Mouse (Mus musculus): ENCODE results near the gene Tmem94.

Gene Tmem94

DNA sequence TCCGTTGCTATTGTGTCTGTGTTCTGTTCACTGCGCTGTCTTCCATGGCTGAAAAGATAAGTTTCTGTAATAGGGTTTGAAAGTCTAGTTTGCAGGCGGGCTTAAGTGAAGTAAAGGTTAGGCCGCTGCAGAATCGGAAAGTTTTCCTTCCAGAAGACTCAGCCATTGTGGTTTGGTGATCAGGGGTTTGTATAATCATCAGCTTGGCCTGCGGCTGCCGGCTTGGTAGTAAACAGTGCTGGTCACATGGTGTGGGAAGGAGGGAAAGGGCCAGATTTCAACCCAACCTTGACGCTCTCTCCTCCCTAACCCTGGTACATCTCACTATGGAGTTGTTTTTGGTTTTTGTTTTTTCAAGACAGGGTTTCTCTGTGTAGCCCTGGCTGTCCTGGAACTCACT lies 1.7 kb downstream of the Tmem94 start:
- DNase-seq, result no peak

DNA sequence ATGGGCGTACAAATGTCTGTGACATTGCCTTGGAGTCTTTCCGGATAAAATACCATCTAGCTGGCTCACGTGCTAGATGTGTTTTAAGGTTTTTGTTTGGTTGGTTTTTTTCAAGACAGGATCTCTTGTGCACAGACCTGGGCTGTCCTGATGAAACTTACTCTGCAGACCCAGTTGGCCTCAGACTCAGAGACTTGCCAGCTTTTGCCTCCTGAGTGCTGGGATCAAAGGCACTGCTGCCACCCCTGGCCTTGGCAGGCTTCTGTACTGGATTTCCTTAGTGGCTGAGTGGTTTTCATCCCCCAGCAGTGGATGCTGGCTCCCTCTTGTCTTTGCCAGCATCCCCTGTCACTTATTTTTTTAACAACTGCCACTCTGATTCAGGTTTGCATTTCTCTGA lies 3.7 kb downstream of the Tmem94 start:
- DNase-seq, result no peak

DNA sequence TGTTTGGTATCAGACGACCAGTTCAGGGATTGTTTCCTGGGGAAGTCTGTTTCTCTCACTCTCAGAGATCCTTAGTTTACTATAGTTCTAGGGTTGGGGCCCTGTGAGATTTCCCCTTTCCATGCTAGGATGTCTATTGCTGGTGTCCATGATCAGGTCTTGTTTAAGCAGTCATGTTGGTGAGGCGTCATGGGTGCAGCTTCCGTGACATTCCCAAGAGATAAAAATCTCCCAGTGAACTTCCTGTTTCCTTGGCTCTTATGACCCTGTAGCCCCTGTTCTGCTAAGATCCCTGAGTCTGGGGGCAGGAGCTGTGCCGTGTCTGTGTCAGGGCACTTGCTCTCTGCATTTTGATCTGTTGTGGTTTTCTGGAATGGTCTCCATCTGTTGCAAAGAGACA lies 9.4 kb downstream of the Tmem94 start:
- DNase-seq, result no peak

DNA sequence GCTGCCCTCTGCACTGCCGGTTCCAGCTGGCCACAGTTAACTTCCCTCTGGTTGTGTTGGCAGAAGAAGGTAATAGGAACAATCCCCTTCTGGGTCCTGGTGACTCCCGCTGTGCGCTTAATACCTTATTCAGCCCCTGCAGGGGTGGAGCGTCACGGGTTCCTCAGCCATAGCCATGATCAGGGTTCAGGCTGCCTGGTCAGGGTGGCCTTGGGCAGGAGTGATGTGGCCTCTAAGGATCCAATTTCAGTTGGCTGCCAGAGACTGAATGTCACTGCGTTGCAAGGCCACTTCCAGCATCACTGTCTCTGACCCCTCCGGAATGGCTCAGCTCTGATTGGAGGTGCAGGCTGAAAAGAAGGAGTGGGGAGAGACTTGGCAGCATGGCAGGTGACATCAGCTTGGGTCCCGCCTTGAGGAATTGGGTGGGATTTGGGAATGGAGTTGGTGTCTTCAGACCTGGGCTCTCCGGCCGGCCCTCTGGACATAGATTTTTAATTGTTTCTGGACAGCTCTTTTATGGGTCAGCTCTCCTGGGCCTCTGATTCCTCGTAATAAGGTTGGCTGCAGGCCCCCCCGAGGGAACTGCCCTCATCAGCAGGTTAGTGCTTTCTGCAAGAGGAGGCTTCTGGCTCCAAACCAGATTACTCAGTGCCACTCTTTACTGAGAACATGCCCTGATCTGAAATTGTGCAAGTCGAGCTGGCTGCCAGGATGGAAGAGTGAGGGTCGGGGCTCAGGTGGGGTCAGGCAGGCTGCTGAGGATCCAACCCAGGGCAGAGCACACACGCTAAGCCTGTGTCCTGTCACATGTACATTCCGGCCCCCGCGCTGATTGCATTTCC lies 10.8 kb downstream of the Tmem94 start:
- peak; percentile 39 for DNase-seq

DNA sequence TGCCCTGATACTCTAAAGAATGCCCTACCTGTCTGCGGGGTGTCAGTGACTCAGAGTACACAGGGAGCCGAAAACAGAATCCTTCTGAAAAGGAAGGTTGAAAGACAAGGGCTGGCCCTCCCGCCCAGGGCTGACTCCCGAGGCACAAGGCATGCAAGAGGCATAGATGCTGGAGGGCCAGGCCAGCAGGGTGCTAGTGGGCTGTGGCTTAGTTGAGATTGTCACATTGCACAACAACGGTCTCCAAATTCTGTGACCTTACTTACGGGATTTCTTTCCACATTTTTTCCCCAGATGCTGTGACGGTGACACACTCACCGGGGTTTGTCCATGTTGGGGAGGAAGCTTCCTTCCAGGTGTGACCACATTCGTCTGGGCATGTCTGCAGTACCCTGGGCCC lies 11.7 kb downstream of the Tmem94 start:
- no peak for DNase-seq

DNA sequence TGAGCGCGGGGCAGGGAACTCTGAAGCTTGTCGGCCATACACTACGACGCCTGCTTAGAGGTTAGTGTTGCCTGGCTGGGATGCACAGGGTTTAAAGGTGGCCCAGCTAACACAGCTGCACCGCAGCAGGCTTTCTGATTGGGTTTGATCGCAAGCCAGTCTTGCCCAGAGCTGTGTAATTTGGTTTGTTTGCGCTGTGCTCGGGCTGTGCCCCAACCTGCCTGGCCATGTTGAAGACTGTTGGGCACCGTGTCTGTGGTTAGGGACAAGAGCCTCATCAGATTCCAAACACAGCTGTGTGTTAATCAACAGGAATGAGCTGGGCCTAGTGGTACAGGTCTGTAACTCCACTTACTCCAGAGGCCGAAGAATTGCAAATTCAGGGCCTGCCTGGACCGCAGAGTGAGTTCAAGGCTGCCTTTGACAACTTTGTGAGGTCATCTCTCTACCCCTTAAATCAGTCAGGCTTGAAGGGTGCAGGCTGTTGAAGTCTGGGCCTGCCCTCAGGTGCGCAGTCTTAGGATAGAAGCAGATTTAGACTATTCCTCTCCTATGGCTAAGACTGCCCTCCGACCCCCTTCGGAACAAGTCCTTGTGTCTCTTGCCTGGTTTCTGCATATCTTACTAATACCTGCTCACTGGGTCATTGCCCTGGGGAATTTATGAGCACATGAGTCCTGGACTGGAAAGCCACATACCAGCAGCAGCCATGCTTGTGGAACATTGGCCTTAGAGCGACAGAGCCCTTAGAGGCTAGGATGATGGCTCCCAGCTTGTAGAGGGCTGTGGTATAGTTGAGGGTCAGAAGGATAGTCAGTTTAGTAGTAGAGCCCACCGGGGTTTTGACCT lies 12.5 kb downstream of the Tmem94 start:
- no peak for DNase-seq

DNA sequence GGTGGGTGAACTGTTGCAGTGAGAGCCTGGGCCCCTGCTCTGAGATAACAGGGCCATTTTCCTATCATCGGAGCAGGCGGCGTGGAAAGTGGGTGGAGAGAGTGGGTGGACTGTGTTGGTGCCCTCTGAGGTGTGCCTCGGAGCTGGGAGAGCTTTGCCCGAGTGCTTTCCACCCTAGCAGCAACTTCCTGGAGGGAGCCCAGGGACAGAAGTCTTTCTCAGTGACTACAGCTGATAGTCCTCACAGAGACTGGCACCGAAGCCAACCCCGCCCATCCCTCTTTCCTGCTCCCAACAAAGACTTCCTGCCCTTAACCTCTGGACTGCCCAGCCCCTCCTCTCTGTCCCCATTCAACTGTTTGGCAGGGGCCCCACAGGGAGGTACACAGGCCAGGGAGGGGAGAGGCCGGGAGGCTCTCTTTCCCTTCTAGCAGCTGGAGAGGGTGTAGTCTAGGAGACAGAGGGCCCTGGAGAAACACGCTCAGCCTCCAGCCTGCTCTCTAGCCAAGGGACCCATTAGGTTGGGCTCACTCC lies 13.9 kb downstream of the Tmem94 start:
- DNase-seq, result peak; percentile 93

DNA sequence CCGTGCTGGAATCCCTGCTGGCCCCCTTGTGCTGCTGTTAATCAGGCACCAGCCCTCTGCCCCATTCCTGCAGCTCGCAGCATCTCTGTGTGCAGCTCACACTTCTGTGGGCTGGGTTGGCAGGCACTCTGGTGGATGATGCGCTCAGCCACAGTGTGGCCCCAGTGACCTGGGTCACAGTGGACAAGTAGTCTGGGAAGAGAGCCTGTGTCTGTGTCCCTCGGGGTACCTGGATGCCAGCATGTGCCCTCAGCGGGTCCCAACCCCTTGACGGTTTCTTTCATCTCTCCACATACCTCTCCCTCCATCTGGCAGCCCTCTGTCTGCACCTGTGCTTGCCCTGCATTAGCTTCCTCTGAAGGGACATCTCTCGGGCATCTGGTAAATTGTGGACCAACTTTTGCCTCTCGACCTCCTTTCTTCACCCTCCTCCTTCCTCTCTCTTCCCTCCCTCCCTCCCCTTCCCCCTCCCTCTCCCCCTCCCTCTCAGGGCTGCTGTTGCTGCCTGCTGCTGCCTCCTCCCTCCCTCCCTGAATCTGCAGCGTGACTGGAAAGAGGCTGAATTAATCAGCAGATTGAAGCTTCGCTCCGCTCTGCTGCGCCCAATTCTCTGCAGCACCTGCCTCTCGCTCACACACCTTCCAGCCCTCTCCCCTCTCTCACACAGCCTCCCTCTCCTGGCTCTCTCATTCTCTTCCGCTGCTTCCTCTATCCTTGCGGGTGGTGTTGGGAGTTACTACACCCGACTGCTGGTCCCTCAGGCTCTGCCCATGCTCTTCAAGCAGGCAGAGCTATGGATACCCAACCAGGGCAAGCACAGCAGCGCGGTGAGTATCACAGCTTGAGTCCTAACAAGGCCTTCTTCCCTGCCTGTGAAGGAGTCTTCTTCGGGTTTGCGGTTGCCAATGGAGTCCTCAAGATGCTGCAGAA lies 15.2 kb downstream of the Tmem94 start:
- no peak for DNase-seq

DNA sequence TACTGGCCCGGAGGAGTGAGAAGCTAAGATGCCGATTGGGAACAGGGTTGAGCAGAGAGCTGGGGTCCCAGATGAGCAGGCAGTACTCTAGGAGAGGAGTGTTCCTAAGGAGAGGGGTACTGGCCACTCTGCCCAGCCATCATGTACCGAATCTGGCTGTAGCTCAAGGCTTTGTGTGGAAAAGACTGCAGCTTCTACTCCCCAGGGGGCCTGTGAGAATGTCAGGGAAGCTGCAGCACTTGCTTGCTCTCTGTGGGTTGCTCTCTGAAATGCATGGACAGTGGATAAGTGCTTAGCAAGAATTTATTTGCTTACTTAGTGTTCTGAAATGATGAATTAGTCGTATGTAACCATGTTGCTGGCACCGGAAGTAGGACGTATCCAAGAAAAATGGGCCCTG lies 21.2 kb downstream of the Tmem94 start:
- DNase-seq, result no peak

DNA sequence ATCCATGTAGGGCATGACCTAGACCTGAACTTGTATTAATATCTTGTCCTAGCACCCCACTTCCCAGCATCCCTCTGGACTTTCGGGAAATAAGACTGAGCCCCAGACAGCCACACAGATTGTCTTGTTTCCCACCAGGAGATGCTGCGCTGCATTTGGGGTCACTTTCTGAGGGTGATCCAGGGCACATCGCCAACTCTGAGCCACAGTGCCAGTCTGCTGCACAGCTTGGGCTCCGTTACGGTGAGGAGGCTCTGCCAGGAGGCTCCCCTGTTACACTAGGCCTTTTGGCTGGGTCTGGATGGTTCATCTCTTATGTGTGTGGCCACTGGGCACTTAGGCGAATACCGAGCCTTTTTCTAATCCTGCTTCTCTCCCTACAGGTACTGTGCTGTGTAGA lies 24.6 kb downstream of the Tmem94 start:
- DNase-seq, result no peak

DNA sequence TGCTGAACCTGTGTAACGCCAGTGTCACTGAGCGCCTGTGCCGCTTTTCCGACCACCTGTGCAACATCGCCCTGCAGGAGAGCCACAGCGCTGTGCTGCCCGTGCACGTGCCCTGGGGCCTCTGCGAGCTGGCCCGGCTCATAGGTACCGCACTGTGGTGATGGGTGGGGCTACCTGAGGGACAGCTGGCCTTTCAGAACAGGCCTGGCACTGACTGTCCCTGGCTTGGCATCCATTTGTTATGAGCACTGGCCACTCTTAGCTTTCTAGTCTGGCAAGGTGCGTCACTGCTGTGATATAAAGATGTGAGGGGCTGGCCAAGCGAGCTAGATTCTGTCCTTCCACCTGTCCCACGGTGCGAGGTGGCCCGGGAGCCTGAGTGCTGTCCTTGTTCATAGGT lies 26.7 kb downstream of the Tmem94 start:
- no peak for DNase-seq

DNA sequence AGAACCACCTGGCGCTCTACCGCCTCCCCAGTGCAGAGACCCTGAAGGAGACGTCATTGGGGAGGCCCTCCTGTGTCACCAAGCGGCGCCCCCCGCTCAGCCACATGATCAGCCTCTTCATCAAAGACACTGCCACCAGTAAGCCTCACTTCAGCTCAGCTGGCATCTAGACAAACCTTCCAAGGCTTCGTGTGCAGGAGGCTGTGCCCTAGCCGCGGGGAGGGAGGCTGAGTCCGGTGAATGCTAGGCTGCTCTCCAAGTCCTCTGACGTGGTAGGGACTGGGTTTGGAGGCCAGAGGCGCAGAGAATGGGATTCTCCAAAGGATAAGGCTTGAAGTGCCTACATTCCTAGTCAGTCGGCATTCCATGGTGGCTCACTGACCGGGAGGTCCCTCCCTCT lies 27.1 kb downstream of the Tmem94 start:
- no peak for DNase-seq

DNA sequence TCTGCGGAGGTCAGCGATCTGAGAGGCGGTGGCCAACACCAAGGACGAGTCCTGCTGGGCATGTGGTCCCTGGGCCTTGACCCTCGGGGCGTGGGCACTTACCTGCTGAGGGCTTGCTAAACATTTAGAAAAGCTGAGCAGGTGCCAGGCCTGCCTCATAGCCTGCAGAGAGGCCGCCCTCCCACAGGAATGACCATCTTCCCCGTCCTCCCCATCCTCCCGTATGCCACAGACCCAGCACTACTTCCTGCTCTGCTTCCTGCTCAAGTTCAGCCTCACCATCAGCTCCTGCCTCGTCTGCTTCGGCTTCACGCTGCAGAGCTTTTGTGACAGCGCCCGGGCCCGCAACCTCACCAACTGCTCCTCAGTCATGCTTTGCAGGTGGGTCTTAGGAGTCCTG lies 31.7 kb downstream of the Tmem94 start:
- no peak for DNase-seq

DNA sequence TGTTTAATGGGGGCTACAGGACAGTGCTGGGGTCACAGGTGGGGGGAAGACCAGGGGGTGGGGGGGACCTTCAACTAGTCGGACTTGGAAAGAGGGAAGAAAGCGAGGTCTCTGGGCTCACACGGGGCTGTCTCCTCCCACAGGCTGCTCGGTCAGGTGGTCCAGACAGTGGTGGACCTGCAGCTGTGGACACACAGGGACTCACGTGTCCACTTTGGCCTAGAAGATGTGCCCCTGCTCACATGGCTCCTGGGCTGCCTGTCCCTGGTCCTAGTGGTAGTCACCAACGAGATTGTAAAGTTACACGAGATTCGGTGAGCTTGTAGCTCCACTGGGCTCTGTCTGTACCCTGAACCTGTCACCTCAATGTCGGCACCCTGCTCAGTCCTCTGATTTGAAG lies 32.4 kb downstream of the Tmem94 start:
- no peak for DNase-seq

DNA sequence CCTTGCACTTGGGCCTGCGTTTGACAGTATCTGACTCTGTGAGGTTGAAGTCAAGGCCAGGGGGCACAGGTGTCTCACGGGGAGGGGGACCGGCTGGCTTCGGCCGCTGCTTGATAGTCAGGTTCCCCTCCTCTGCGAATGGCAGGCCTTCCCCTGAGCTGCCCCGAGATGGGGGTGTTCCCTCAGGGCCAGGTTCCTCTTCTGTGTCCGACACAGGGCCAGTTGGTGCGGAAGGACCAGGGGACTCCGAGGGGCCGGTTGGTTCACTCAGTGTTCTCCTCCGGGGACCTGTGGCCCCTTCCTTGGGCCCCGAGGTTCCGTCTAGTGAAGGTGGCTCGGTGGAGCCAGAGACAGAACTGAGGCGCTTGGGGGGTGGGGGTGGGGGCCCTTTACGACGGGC lies 35.7 kb downstream of the Tmem94 start:
- DNase-seq, result no peak

DNA sequence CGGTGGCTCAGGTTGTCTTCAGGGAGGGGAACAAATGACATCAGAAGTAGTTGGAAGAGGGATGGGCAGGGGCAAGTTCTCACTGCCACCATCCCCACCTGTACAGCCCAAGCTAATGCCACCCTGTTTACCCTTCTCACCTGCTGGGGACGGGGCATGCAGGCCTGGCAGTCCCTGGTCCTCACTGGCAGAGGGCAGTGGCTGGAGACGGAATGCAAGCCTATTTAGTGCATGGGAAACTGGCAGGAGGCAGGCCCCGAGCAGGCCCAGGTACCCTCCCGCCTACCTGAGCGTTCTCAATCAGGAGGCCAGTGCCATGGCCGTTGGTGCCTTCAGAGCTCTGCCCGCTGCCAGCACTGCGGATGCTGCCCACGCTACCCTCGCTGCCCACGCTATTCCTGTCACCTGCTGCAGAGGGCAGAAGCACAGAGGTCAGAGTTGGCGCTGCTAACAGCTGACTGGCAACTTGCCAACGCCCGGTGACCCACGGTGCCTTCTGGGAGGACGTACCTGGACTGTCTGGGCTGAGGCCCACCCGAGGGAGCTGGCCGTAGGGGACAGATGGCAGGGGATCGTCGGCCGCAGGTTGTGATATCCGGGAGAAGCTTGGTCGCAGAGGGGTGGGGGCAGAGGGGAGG lies 38.0 kb downstream of the Tmem94 start:
- no peak for DNase-seq

DNA sequence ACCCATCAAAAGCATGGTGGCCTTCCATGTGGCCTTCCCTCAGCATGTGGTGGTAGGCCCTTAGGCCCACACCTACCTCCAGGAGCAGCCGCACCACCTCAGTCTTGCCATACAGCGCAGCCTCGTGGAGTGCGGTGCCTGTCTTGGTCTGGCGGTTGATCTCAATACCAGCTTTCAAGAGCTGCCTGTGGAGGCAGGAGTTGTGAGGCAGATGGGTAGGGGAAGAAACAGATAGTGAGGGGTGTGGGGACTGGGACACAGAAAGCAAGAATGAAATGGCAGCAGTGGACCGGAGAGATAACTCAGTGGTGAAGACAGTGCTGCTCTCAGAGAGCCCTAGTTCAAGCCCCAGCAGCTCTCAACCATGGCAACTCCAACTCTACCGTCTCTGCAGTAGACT lies 39.8 kb downstream of the Tmem94 start:
- no peak for DNase-seq

DNA sequence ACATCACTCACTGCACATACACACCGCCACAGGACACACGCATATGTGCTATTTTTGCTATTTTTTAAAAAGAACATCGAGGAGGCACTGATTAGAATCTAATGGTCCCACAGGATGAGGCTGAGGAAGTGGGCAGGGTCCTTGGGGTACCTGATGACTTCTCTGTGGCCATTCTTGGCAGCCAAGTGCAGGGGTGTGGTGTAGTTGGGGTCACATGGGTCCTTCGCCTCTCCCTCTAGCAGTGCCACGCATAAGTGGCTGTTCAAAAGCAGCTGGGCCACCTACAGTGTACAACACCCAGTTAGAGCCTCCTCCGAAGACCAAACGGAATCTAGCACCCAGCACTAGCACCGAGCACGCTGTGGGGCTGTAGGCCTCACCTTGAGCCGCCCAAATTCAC lies 40.9 kb downstream of the Tmem94 start:
- DNase-seq, result no peak

DNA sequence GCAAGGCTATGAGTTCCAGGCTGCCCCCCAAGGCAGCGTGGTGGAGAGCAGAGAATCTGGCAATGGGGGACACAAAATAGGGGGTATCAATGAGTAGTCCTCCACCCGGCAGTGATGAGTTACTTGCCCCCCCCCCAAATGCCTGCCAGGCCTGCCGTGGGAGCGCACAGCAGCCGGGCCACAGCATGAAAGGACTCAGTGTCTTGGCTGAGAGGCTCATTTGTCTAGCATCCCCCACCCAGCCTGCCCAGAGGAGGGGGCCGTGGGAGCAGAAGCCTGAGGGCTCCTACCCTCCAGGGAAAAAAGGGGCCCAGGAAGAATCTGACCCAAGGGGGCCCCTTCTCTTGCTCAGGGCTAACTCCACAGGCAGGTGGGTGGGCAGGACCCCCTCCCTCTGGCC lies 42.1 kb downstream of the Tmem94 start:
- no peak for DNase-seq

DNA sequence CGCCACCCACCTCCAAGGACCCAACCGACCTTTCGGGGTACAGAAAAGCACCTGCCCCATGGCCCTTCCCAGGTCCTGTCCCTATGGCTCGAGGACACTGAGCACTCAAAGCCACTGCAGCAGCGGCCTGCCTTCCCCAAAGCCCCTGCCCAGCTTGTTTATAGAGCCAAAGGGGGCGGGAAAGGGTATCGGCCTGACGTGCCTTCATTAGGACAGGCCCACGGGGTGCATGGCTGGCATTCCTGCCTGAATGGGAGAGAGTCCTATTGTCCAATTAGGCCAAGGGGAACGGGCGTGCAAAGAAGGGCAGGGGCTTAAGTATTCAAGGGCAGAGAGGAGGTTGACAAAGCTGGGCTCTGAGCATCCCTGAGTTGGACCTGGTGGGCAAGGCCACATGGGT lies 42.7 kb downstream of the Tmem94 start:
- DNase-seq, result no peak

DNA sequence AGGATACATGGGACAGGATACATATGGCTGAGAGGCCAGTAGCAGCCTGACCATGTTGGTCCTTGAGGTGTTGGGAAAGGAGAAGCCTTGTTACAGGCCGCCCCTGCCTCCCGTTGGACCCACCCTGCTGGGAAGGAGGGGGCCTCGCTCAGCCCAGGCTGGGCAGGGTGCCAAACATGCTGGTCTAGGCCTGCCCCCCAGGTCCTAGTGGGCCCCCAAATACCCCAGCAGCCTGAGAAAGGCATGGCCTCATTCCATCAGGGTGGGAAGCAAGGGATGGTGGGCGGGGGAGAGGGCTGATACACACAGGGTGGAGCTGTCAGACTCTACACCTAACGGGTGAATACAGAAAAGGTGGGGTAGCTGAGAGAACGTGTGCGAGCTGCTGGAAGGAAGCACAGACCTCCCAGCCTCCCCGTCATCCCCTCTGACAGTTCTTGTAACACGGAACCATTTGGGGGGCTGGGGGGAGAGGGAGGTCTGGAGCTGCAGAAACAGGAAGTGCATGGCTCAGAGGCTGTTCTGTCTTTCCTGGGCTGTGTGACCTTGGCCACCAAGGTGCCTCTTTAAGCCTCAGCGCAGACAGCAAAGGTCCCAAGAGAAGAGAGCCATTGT lies 43.6 kb downstream of the Tmem94 start:
- peak; percentile 65 for DNase-seq

DNA sequence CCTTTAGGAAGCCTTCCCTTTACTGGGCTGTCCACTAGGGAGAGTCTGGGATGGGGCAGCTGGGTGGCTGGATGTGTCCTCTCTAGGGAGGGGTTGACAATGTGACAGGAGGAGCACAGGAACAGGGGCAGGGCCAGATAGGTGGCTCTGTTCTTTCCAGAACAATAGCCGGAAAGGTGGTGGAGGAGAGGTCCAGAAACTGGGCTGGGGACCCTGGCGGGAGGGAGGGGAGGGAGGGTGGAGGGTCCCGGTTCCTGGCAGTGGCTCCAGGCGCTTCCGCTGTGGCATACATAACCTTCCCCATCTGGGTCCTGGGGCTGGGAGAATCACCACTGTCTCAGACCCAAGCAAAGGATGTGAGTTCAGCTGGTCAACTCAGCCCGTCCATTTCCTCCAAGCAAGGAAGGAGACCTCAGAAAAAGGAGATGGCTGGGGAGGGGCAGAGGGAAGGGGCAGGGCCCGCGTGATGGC lies 44.1 kb downstream of the Tmem94 start:
- peak; percentile 63 for DNase-seq
